Mouse (Mus musculus) midbrain, embryonic 11.5 days (tissue): ENCODE measurements around the gene Itgal. TPM values are rescaled to one million over a fixed set of nuclear protein-coding genes. Genes with fewer than 3 reads are reported as not detected.
A peak's percentile ranks its signal among the peaks of the same experiment; 100 is the strongest.

Experiments used
- ATAC-seq: fragments of 200-750 bp; cut with Nextera tagmentation; 2 replicates; pipeline ENCODE4 v1.8.0; 2017; ENCODE audit warnings: moderate TSS enrichment, moderate library complexity; ENCODE audit not compliant: low FRiP score
- DNase-seq: peaks from one replicate; pipeline ENCODE4 v3.0.0; 2015; ENCODE audit warnings: low spot score; ENCODE audit errors: missing footprints
- H3K27ac ChIP-seq: fragments of 300-500 bp; sonication (generic); 2 replicates; pipeline ENCODE4 v1.5.1; 2014; ENCODE audit warnings: low read depth, low read length
- H3K27me3 ChIP-seq: fragments of 300-500 bp; sonication (generic); 2 replicates; pipeline ENCODE4 v1.6.1; 2014; ENCODE audit warnings: mild to moderate bottlenecking, low read length, moderate library complexity, mixed read lengths; ENCODE audit not compliant: control insufficient read depth, insufficient read depth
- H3K36me3 ChIP-seq: fragments of 300-500 bp; sonication (generic); 2 replicates; pipeline ENCODE4 v1.6.1; 2014; ENCODE audit warnings: mild to moderate bottlenecking, low read length, moderate library complexity, mixed read lengths; ENCODE audit not compliant: control insufficient read depth, insufficient read depth
- H3K4me1 ChIP-seq: fragments of 300-500 bp; sonication (generic); 2 replicates; pipeline ENCODE4 v1.6.1; 2014; ENCODE audit warnings: low read length; ENCODE audit not compliant: control insufficient read depth, insufficient read depth
- H3K4me2 ChIP-seq: fragments of 300-500 bp; sonication (generic); 2 replicates; pipeline ENCODE4 v1.6.1; 2014; ENCODE audit warnings: mild to moderate bottlenecking, moderate library complexity
- H3K4me3 ChIP-seq: fragments of 300-500 bp; sonication (generic); 2 replicates; pipeline ENCODE4 v1.5.1; 2014; ENCODE audit warnings: low read depth, low read length
- H3K9ac ChIP-seq: fragments of 300-500 bp; sonication (generic); 2 replicates; pipeline ENCODE4 v1.6.1; 2014; ENCODE audit warnings: low read length
- H3K9me3 ChIP-seq: fragments of 300-500 bp; sonication (generic); 2 replicates; pipeline ENCODE4 v1.6.1; 2016; ENCODE audit warnings: low read length; ENCODE audit not compliant: control insufficient read depth
- WGBS: fragments of 180-500 bp; shearing (Covaris S2); extraction: QIAGEN DNeasy Blood & Tissue Kit; methylation state at CpG from one replicate; pipeline ENCODE4 v1.1.7; 2014; 5-methylcytosine and 5-hydroxymethylcytosine counted together
- polyA plus RNA-seq: library from polyadenylated mRNA; unstranded; fragments of >200 nt; fragmentation: Nextera tagmentation; extraction: Ambion mirVana; gene quantifications from 2 replicates; pipeline ENCODE4 v1.2.1, GENCODE M21; 2014

Gene Itgal
- polyA plus RNA-seq, 1 experiment from 2014 or later: 0.63 TPM

- ATAC-seq: peak; percentile 99
Measured at GRCm38 (mm10) chr7:127260309-127261111, 35.5 kb upstream of the Itgal start, which contains the start of gene Dctpp1. TSS of gene Dctpp1 (minus strand) at chr7:127260709.

GRCm38 (mm10) chr7:127262218-127262961, 33.7 kb upstream of the Itgal start:
- Histone ChIP-seq H3K4me3 (no peak overlapping the region), H3K27me3 (no peaks in the 10 kb centered on the region), H3K36me3 (no peaks in the 10 kb centered on the region), H3K4me2 (no peak overlapping the region), H3K4me1 (peaks cover 14% of the 10 kb centered on the region), H3K9me3 (no peaks in the 10 kb centered on the region), H3K9ac (no peak overlapping the region), H3K27ac (no peak overlapping the region)
- ATAC-seq: no peak
- peak; percentile 33 for DNase-seq
- WGBS: 85% methylated on average over 10 of the region's 10 CpGs

More at GRCm38 (mm10) chr7:127260309-127261111, 35.5 kb upstream of the Itgal start, which contains the start of gene Dctpp1:
- Histone ChIP-seq H3K4me3 (peak within 1 kb of the TSS; percentile 59), H3K4me2 (peak within 1 kb of the TSS; percentile 83), H3K9me3 (no peaks in the 10 kb centered on the region), H3K27ac (no peak within 1 kb of the TSS), H3K27me3 (no peaks in the 10 kb centered on the region), H3K36me3 (no peaks in the 10 kb centered on the region), H3K4me1 (peaks cover 14% of the 10 kb centered on the region), H3K9ac (peak within 1 kb of the TSS; percentile 77)
- under 1% methylated on average over 50 of the region's 50 CpGs for WGBS
- DNase-seq: peak; percentile 98

GRCm38 (mm10) chr7:127263526-127263925, 32.5 kb upstream of the Itgal start:
- Histone ChIP-seq H3K4me2 (no peak overlapping the region), H3K27me3 (no peaks in the 10 kb centered on the region), H3K4me3 (no peak overlapping the region), H3K9ac (no peak overlapping the region), H3K36me3 (no peaks in the 10 kb centered on the region), H3K27ac (no peak overlapping the region), H3K9me3 (no peaks in the 10 kb centered on the region; the same call in 1 of the 2 replicates), H3K4me1 (peaks cover 14% of the 10 kb centered on the region)
- 82% methylated on average over 3 of the region's 3 CpGs for WGBS
- DNase-seq (peak; percentile 17), ATAC-seq (no peak)

- Histone ChIP-seq H3K4me2 (no peak overlapping the region), H3K27me3 (no peaks in the 10 kb centered on the region), H3K4me3 (no peak overlapping the region), H3K4me1 (peaks cover 11% of the 10 kb centered on the region), H3K9ac (no peak overlapping the region), H3K27ac (no peak overlapping the region), H3K36me3 (0 out of 2 replicates have a peak, but pooled peaks cover 3% of the 10 kb centered on the region), H3K9me3 (no peaks in the 10 kb centered on the region; the same call in 1 of the 2 replicates)
- 91% methylated on average over 2 of the region's 2 CpGs for WGBS
- ATAC-seq: no peak
- no peak for DNase-seq
Measured at GRCm38 (mm10) chr7:127270256-127270655, 25.8 kb upstream of the Itgal start.

GRCm38 (mm10) chr7:127270666-127271065, 25.4 kb upstream of the Itgal start:
- Histone ChIP-seq H3K27me3 (no peaks in the 10 kb centered on the region), H3K4me2 (no peak overlapping the region), H3K9me3 (no peaks in the 10 kb centered on the region; the same call in 1 of the 2 replicates), H3K4me1 (peaks cover 11% of the 10 kb centered on the region), H3K27ac (no peak overlapping the region), H3K36me3 (0 out of 2 replicates have a peak, but pooled peaks cover 3% of the 10 kb centered on the region), H3K4me3 (no peak overlapping the region), H3K9ac (no peak overlapping the region)
- no peak for ATAC-seq
- 93% methylated on average over 5 of the region's 5 CpGs for WGBS
- DNase-seq: no peak

GRCm38 (mm10) chr7:127271093-127271492, 25.0 kb upstream of the Itgal start:
- ATAC-seq: no peak
- no peaks in the 10 kb centered on the region for H3K27me3 ChIP-seq
- peaks cover 11% of the 10 kb centered on the region for H3K4me1 ChIP-seq
- peak; percentile 62 for DNase-seq
- no peak overlapping the region for H3K9ac ChIP-seq
- H3K4me2 ChIP-seq: no peak overlapping the region
- H3K4me3 ChIP-seq: no peak overlapping the region
- WGBS: 96% methylated on average over 4 of the region's 4 CpGs
- no peak overlapping the region for H3K27ac ChIP-seq
- 0 out of 2 replicates have a peak, but pooled peaks cover 3% of the 10 kb centered on the region for H3K36me3 ChIP-seq
- H3K9me3 ChIP-seq: no peaks in the 10 kb centered on the region; the same call in 1 of the 2 replicates

- Histone ChIP-seq H3K9ac (no peak overlapping the region), H3K4me3 (peak overlapping the region; percentile 82; the same call in 1 of the 2 replicates)
Measured at GRCm38 (mm10) chr7:127272566-127272965, 23.5 kb upstream of the Itgal start.

GRCm38 (mm10) chr7:127273118-127273923, 22.7 kb upstream of the Itgal start:
- peak overlapping the region; percentile 97 for H3K4me2 ChIP-seq
- ATAC-seq (peak; percentile 84), DNase-seq (no peak)
- 15% methylated on average over 50 of the region's 50 CpGs for WGBS
- H3K9me3 ChIP-seq: no peaks in the 10 kb centered on the region; the same call in 1 of the 2 replicates
- peak overlapping the region; percentile 50 for H3K27ac ChIP-seq
- peak overlapping the region; percentile 82 for H3K4me3 ChIP-seq
- peak overlapping the region; percentile 89 for H3K9ac ChIP-seq
- no peaks in the 10 kb centered on the region for H3K27me3 ChIP-seq
- 0 out of 2 replicates have a peak, but pooled peaks cover 3% of the 10 kb centered on the region for H3K36me3 ChIP-seq
- H3K4me1 ChIP-seq: peaks cover 11% of the 10 kb centered on the region

More at GRCm38 (mm10) chr7:127272566-127272965, 23.5 kb upstream of the Itgal start:
- ATAC-seq (no peak), DNase-seq (peak; percentile 73)
- Histone ChIP-seq H3K4me2 (peak overlapping the region; percentile 97; the same call in 1 of the 2 replicates), H3K4me1 (peaks cover 11% of the 10 kb centered on the region), H3K9me3 (no peaks in the 10 kb centered on the region; the same call in 1 of the 2 replicates), H3K27me3 (no peaks in the 10 kb centered on the region), H3K27ac (no peak overlapping the region), H3K36me3 (0 out of 2 replicates have a peak, but pooled peaks cover 3% of the 10 kb centered on the region)
- WGBS: 96% methylated on average over 15 of the region's 15 CpGs
